Mouse (Mus musculus): ENCODE measurements around the gene Atp9a. TPM values are rescaled to one million over a fixed set of nuclear protein-coding genes. Genes with fewer than 3 reads are reported as not detected.

The Atp9a gene
- polyA plus RNA-seq, 1 experiment from 2014 or later, result 19.5 TPM

GRCm38 (mm10) chr2:168691774-168692173, 50.4 kb downstream of the Atp9a start:
- TF ChIP-seq CTCF (IDR thresholded peaks at IDR 0.05), result peak; percentile 81
- TF ChIP-seq EP300 (IDR thresholded peaks at IDR 0.05), result no peak
- no peak overlapping the region for H3K9ac ChIP-seq (replicated peaks; ENCODE audit: low read depth)
- no peak for ATAC-seq

GRCm38 (mm10) chr2:168687326-168687725, 54.9 kb downstream of the Atp9a start:
- Histone ChIP-seq H3K4me2 (replicated peaks; ENCODE audit: low read depth, low read length) (no peak overlapping the region), H3K27ac (ENCODE audit: low read length) (no peak overlapping the region), H3K36me3 (ENCODE audit: insufficient read depth, low read length) (no peaks in the 10 kb centered on the region), H3K4me3 (ENCODE audit: low read depth, low read length) (no peak overlapping the region), H3K9ac (replicated peaks; ENCODE audit: low read depth) (no peak overlapping the region), H3K4me1 (ENCODE audit: insufficient read depth, low read depth, low read length) (no peaks in the 10 kb centered on the region), H3K9me3 (ENCODE audit: low read length) (no peaks in the 10 kb centered on the region), H3K27me3 (replicated peaks; ENCODE audit: insufficient read depth, low read length) (no peaks in the 10 kb centered on the region)
- TF ChIP-seq EP300 (IDR thresholded peaks at IDR 0.05) (no peak), CTCF (IDR thresholded peaks at IDR 0.05) (no peak)
- DNase-seq (ENCODE audit: low spot score) (no peak), ATAC-seq (no peak)
- 85% methylated on average over 12 of the region's 12 CpGs for WGBS

More at GRCm38 (mm10) chr2:168691774-168692173, 50.4 kb downstream of the Atp9a start:
- Histone ChIP-seq H3K4me2 (replicated peaks; ENCODE audit: low read depth, low read length) (no peak overlapping the region), H3K4me3 (ENCODE audit: low read depth, low read length) (no peak overlapping the region), H3K36me3 (ENCODE audit: insufficient read depth, low read length) (no peaks in the 10 kb centered on the region), H3K27me3 (replicated peaks; ENCODE audit: insufficient read depth, low read length) (no peaks in the 10 kb centered on the region), H3K9me3 (ENCODE audit: low read length) (no peaks in the 10 kb centered on the region), H3K4me1 (ENCODE audit: insufficient read depth, low read depth, low read length) (no peaks in the 10 kb centered on the region), H3K27ac (ENCODE audit: low read length) (no peak overlapping the region)
- peak; percentile 63 for DNase-seq (ENCODE audit: low spot score)
- WGBS, result 34% methylated on average over 6 of the region's 6 CpGs

DNA sequence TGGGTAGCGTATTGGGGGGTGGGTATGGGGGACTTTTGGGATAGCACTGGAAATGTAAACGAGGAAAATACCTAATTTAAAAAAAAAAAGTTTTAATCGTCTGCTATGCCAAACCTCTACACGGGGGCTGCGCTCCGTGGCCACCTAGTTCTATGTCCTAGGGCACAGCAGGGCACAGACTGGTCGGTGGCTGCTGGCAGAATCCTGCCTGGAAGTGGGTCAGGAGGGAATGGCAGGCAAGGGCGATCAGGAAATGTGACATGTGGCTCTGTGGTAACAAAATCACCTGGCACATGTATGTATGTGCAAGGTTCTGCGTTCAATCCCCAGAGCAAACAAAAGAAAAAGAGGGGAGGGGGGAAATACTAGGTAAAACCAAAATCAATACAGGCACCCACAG, 56.3 kb downstream of the Atp9a start:
- H3K4me3 ChIP-seq (ENCODE audit: low read depth, low read length), result no peak overlapping the region
- no peak for TF ChIP-seq EP300 (IDR thresholded peaks at IDR 0.05)
- TF ChIP-seq CTCF (IDR thresholded peaks at IDR 0.05), result no peak
- no peak for ATAC-seq
- WGBS, result 95% methylated on average over 9 of the region's 9 CpGs
- H3K9ac ChIP-seq (replicated peaks; ENCODE audit: low read depth), result no peak overlapping the region
- H3K27ac ChIP-seq (ENCODE audit: low read length), result no peak overlapping the region
- H3K4me2 ChIP-seq (replicated peaks; ENCODE audit: low read depth, low read length), result no peak overlapping the region
- DNase-seq (ENCODE audit: low spot score), result no peak
- H3K9me3 ChIP-seq (ENCODE audit: low read length), result no peaks in the 10 kb centered on the region
- no peaks in the 10 kb centered on the region for H3K36me3 ChIP-seq (ENCODE audit: insufficient read depth, low read length)
- no peaks in the 10 kb centered on the region for H3K4me1 ChIP-seq (ENCODE audit: insufficient read depth, low read depth, low read length)
- no peaks in the 10 kb centered on the region for H3K27me3 ChIP-seq (replicated peaks; ENCODE audit: insufficient read depth, low read length)

- H3K36me3 ChIP-seq (ENCODE audit: insufficient read depth, low read length), result no peaks in the 10 kb centered on the region
- H3K9me3 ChIP-seq (ENCODE audit: low read length), result no peaks in the 10 kb centered on the region
- no peak overlapping the region for H3K4me3 ChIP-seq (ENCODE audit: low read depth, low read length)
- TF ChIP-seq CTCF (IDR thresholded peaks at IDR 0.05) (no peak), EP300 (IDR thresholded peaks at IDR 0.05) (no peak)
- no peaks in the 10 kb centered on the region for H3K4me1 ChIP-seq (ENCODE audit: insufficient read depth, low read depth, low read length)
- H3K27me3 ChIP-seq (replicated peaks; ENCODE audit: insufficient read depth, low read length), result no peaks in the 10 kb centered on the region
- H3K27ac ChIP-seq (ENCODE audit: low read length), result no peak overlapping the region
- ATAC-seq, result no peak
- 82% methylated on average over 3 of the region's 3 CpGs for WGBS
- H3K4me2 ChIP-seq (replicated peaks; ENCODE audit: low read depth, low read length), result no peak overlapping the region
- H3K9ac ChIP-seq (replicated peaks; ENCODE audit: low read depth), result no peak overlapping the region
- no peak for DNase-seq (ENCODE audit: low spot score)
Measured at GRCm38 (mm10) chr2:168684695-168685094, 57.5 kb downstream of the Atp9a start.

DNA sequence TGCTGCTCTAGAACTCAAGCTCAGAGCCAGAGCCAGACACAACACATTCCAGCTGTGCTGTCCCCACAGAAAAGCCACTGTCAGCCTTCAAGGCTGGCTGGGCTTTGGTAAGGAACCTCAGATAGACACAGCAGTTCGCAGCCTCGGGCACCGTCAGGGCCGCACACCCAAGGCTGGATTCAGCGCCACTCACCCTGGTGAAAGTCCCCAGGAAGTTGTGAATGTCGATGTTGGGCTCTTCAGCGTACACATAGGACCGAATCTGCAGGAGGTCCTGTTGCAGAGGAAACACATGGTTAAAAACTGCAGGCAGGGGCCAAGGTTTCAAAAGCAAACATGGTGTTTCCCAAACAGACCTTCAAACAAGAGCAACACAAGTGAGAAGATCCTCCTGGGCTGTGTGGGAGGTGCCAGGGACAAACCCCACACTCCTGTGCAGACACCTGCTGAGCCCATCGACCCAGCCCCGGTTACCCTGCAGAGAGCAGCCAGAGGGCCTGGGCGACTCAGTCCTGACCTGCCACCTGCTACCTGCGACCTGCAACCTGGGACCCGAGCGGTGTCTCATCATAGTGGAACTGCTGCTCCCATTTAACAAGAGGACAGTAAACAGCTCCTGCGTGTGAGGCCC, 58.6 kb downstream of the Atp9a start:
- H3K4me1 ChIP-seq (ENCODE audit: insufficient read depth, low read depth, low read length), result no peaks in the 10 kb centered on the region
- TF ChIP-seq CTCF (IDR thresholded peaks at IDR 0.05), result no peak
- TF ChIP-seq EP300 (IDR thresholded peaks at IDR 0.05), result no peak
- no peak for DNase-seq (ENCODE audit: low spot score)
- H3K36me3 ChIP-seq (ENCODE audit: insufficient read depth, low read length), result no peaks in the 10 kb centered on the region
- H3K4me3 ChIP-seq (ENCODE audit: low read depth, low read length), result no peak overlapping the region
- WGBS, result 44% methylated on average over 15 of the region's 15 CpGs
- H3K9ac ChIP-seq (replicated peaks; ENCODE audit: low read depth), result no peak overlapping the region
- H3K9me3 ChIP-seq (ENCODE audit: low read length), result no peaks in the 10 kb centered on the region
- no peak overlapping the region for H3K4me2 ChIP-seq (replicated peaks; ENCODE audit: low read depth, low read length)
- no peak overlapping the region for H3K27ac ChIP-seq (ENCODE audit: low read length)
- H3K27me3 ChIP-seq (replicated peaks; ENCODE audit: insufficient read depth, low read length), result no peaks in the 10 kb centered on the region
- ATAC-seq, result no peak

DNA sequence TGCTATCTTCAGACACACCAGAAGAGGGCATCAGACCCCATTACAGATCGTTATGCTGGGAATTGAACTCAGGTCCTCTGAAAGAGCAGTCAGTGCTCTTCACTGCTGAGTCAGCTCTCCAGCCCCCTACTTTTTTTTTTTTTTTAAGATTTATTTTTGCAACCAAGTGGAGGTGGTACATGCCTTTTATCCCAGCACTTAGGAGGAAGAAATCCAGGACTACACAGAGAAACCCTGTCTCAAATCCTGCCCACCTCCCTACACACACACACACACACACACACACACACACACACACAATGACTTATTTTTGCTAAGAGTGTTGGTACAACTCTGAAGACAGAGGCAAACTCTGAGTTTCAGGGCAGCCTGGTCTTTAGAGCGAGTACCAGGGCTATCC, 59.5 kb downstream of the Atp9a start:
- H3K9me3 ChIP-seq (ENCODE audit: low read length), result no peaks in the 10 kb centered on the region
- H3K27ac ChIP-seq (ENCODE audit: low read length), result no peak overlapping the region
- WGBS, result 81% methylated on average over 2 of the region's 2 CpGs
- no peak overlapping the region for H3K9ac ChIP-seq (replicated peaks; ENCODE audit: low read depth)
- ATAC-seq, result no peak
- DNase-seq (ENCODE audit: low spot score), result no peak
- no peak overlapping the region for H3K4me3 ChIP-seq (ENCODE audit: low read depth, low read length)
- no peak overlapping the region for H3K4me2 ChIP-seq (replicated peaks; ENCODE audit: low read depth, low read length)
- no peak for TF ChIP-seq CTCF (IDR thresholded peaks at IDR 0.05)
- H3K4me1 ChIP-seq (ENCODE audit: insufficient read depth, low read depth, low read length), result no peaks in the 10 kb centered on the region
- no peaks in the 10 kb centered on the region for H3K36me3 ChIP-seq (ENCODE audit: insufficient read depth, low read length)
- H3K27me3 ChIP-seq (replicated peaks; ENCODE audit: insufficient read depth, low read length), result no peaks in the 10 kb centered on the region

- Histone ChIP-seq H3K27ac (ENCODE audit: low read length) (no peak overlapping the region), H3K36me3 (ENCODE audit: insufficient read depth, low read length) (no peaks in the 10 kb centered on the region), H3K4me3 (ENCODE audit: low read depth, low read length) (no peak overlapping the region), H3K4me1 (ENCODE audit: insufficient read depth, low read depth, low read length) (no peaks in the 10 kb centered on the region), H3K9me3 (ENCODE audit: low read length) (no peaks in the 10 kb centered on the region), H3K27me3 (replicated peaks; ENCODE audit: insufficient read depth, low read length) (no peaks in the 10 kb centered on the region), H3K4me2 (replicated peaks; ENCODE audit: low read depth, low read length) (no peak overlapping the region), H3K9ac (replicated peaks; ENCODE audit: low read depth) (no peak overlapping the region)
- no peak for DNase-seq (ENCODE audit: low spot score)
- ATAC-seq, result no peak
- WGBS, result 89% methylated on average over 9 of the region's 9 CpGs
- no peak for TF ChIP-seq CTCF (IDR thresholded peaks at IDR 0.05)
Measured at GRCm38 (mm10) chr2:168681531-168681930, 60.7 kb downstream of the Atp9a start.
